Mouse (Mus musculus) myocyte (in vitro differentiated cells): ENCODE results near the gene Bloc1s4. TPM values are rescaled to one million over a fixed set of nuclear protein-coding genes. Genes with fewer than 3 reads are reported as not detected.

Experiments used
- H3K27me3 ChIP-seq: one replicate; pipeline ENCODE4 v1.6.1; 2011; ENCODE audit not compliant: control insufficient read depth, insufficient read depth, insufficient read length
- H3K36me3 ChIP-seq: one replicate; pipeline ENCODE4 v1.6.1; 2011; ENCODE audit not compliant: control insufficient read depth, insufficient read depth
- H3K4me2 ChIP-seq: one replicate; pipeline ENCODE4 v1.6.1; 2011; ENCODE audit warnings: low read depth, control low read depth
- H3K4me3 ChIP-seq: one replicate; pipeline ENCODE4 v1.5.1; 2011; ENCODE audit warnings: mild to moderate bottlenecking, control low read depth, moderate library complexity
- H3K79me2 ChIP-seq: one replicate; pipeline ENCODE4 v1.6.1; 2011; ENCODE audit not compliant: control insufficient read depth, insufficient read depth
- H3ac ChIP-seq: one replicate; pipeline ENCODE4 v1.6.1; 2011; ENCODE audit not compliant: control insufficient read depth, insufficient read length
- CEBPB ChIP-seq: IDR thresholded peaks from 2 replicates; pipeline ENCODE4 v1.6.1; 2011; ENCODE audit warnings: mild to moderate bottlenecking, moderate library complexity; ENCODE audit not compliant: poor library complexity, insufficient read depth, severe bottlenecking
- E2F4 ChIP-seq: IDR thresholded peaks from one replicate; pipeline ENCODE4 v1.6.1; 2011; ENCODE audit warnings: mild to moderate bottlenecking, control low read depth, moderate library complexity; ENCODE audit not compliant: insufficient read depth
- MAX ChIP-seq: IDR thresholded peaks from one replicate; pipeline ENCODE4 v1.6.1; 2011; ENCODE audit warnings: low read depth, mild to moderate bottlenecking, control low read depth
- MYOD1 ChIP-seq, 3 experiments: IDR thresholded peaks; one replicate each; pipeline ENCODE4 v1.6.1; 2011; ENCODE audit warnings: control low read depth in 2 of 3, low read depth in 2 of 3, mild to moderate bottlenecking in 2 of 3, moderate library complexity in 1 of 3; ENCODE audit not compliant: insufficient read length in 2 of 3, control insufficient read depth in 1 of 3
- MYOG ChIP-seq, 3 experiments: IDR thresholded peaks; one replicate each; pipeline ENCODE4 v1.6.1; 2011; ENCODE audit warnings: control low read depth in 2 of 3, low read depth in 2 of 3, mild to moderate bottlenecking in 2 of 3; ENCODE audit not compliant: insufficient read length in 2 of 3, control insufficient read depth in 1 of 3, insufficient read depth in 1 of 3
- POLR2A ChIP-seq: IDR thresholded peaks from one replicate; pipeline ENCODE4 v1.6.1; 2011; ENCODE audit warnings: low read depth, mild to moderate bottlenecking, control low read depth, moderate library complexity; ENCODE audit not compliant: insufficient read length
- POLR2AphosphoS2 ChIP-seq: IDR thresholded peaks from one replicate; pipeline ENCODE4 v1.6.1; 2011; ENCODE audit warnings: low read depth, control low read depth; ENCODE audit not compliant: insufficient read length
- REST ChIP-seq: IDR thresholded peaks from one replicate; pipeline ENCODE4 v1.6.1; 2011; ENCODE audit warnings: mild to moderate bottlenecking, control low read depth, moderate library complexity; ENCODE audit not compliant: insufficient read depth, insufficient read length
- SRF ChIP-seq: IDR thresholded peaks from one replicate; pipeline ENCODE4 v1.6.1; 2011; ENCODE audit warnings: low read depth; ENCODE audit not compliant: control insufficient read depth, insufficient read length
- TCF12 ChIP-seq: IDR thresholded peaks from one replicate; pipeline ENCODE4 v1.6.1; 2011; ENCODE audit warnings: mild to moderate bottlenecking, control low read depth; ENCODE audit not compliant: poor library complexity, insufficient read depth, severe bottlenecking
- TCF3 ChIP-seq: IDR thresholded peaks from one replicate; pipeline ENCODE4 v1.6.1; 2011; ENCODE audit warnings: low read depth, control low read depth; ENCODE audit not compliant: insufficient read length
- USF1 ChIP-seq: IDR thresholded peaks from one replicate; pipeline ENCODE4 v1.6.1; 2011; ENCODE audit warnings: low read depth, mild to moderate bottlenecking, control low read depth, moderate library complexity
- polyA plus RNA-seq: library from polyadenylated mRNA; unstranded; fragments of >200 nt; fragmentation: generic; extraction: Trizol; gene quantifications from one replicate; pipeline ENCODE4 v1.2.1, GENCODE M21; 2012; ENCODE audit warnings: missing spikeins

The Bloc1s4 gene
- polyA plus RNA-seq, 1 experiment, result 20.3 TPM

GRCm38 (mm10) chr5:36750119-36751078 lies 1.9 kb upstream of the Bloc1s4 start:
- Histone ChIP-seq H3K79me2 (peaks cover 11% of the 10 kb centered on the region), H3ac (no peak overlapping the region), H3K4me2 (no peak overlapping the region), H3K4me3 (no peak overlapping the region), H3K36me3 (no peaks in the 10 kb centered on the region), H3K27me3 (peaks cover 18% of the 10 kb centered on the region)
- TF ChIP-seq E2F4, result no peak
- no peak for TF ChIP-seq MYOD1 (IDR thresholded peaks at IDR 0.05; ENCODE audit: control insufficient read depth in 1 of 3, insufficient read length in 2 of 3, low read depth in 2 of 3)

DNA sequence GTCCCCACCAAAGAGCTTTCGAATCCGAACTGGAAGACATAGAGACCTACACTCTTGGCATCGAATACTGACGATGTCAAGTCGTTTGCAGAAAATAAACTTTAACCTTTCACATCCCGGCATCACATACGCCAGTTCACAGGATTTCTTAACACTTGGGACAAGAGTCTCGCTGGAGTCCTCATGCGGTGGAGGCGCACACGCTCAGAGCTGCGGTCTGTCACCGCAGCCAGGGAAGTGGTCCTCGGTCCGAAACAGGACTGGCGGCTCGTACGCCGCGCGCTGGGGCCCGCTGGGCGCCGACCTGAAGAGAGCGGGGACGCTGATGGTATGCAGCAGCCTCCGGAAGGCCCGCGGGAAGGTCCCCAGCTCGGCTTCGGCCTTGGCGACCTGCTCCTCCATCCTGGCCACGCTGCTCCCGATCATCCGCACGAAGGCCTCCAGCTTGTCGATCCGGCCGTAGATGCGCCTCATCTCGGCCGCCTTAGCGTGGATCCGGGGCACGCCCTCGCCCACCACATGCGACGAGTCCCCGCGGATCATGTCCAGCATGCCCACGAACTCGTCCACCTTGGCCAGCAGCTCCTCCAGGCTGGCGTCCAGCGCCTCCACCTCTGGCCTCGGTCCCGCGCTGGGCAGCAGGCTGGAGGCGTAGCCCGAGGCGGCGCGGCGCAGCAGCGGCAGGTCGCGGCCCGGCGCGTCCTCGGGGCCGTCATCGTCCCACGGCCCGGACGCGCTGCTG lies 485 bp downstream of the Bloc1s4 start:
- Histone ChIP-seq H3K27me3 (peaks cover 9% of the 10 kb centered on the region), H3K4me2 (peak overlapping the region; percentile 96), H3ac (peak overlapping the region; percentile 73), H3K79me2 (peaks cover 11% of the 10 kb centered on the region), H3K4me3 (peak overlapping the region; percentile 52), H3K36me3 (no peaks in the 10 kb centered on the region)
- TF ChIP-seq MAX (no peak), TCF12 (no peak), MYOD1 (IDR thresholded peaks at IDR 0.05; ENCODE audit: control insufficient read depth in 1 of 3, insufficient read length in 2 of 3, low read depth in 2 of 3) (no peak), E2F4 (no peak), POLR2A (no peak), TCF3 (no peak), POLR2AphosphoS2 (no peak), REST (no peak), MYOG (IDR thresholded peaks at IDR 0.05; ENCODE audit: control insufficient read depth in 1 of 3, insufficient read depth in 1 of 3, insufficient read length in 2 of 3, low read depth in 2 of 3) (no peak), CEBPB (no peak), USF1 (no peak), SRF (no peak)

DNA sequence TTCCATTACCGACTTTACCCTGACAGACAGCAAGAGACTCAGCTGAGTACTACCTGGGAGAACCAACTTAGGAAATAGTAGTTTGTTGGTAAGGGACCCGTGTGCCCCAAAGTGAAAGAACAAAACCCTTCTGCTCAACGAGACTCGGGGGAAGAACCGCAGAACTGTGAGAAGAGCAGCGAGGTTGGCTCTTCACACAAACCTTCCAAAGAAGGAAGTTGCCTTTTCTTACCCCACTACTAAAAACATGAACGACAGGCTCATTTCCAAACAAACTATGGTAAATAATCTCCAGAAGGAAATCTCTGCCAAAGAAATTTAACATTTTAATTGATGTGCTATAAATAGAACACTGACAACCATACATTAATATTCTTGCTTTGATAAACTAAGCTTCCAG lies 1.4 kb downstream of the Bloc1s4 start:
- Histone ChIP-seq H3ac (no peak overlapping the region), H3K4me2 (peak overlapping the region; percentile 96), H3K36me3 (no peaks in the 10 kb centered on the region), H3K79me2 (peaks cover 11% of the 10 kb centered on the region), H3K27me3 (peaks cover 9% of the 10 kb centered on the region), H3K4me3 (peak overlapping the region; percentile 52)
- TF ChIP-seq TCF3 (no peak), SRF (no peak), POLR2AphosphoS2 (no peak), E2F4 (no peak), MAX (no peak), MYOD1 (IDR thresholded peaks at IDR 0.05; ENCODE audit: control insufficient read depth in 1 of 3, insufficient read length in 2 of 3, low read depth in 2 of 3) (no peak), USF1 (no peak), CEBPB (no peak), MYOG (IDR thresholded peaks at IDR 0.05; ENCODE audit: control insufficient read depth in 1 of 3, insufficient read depth in 1 of 3, insufficient read length in 2 of 3, low read depth in 2 of 3) (no peak), TCF12 (no peak), REST (no peak), POLR2A (no peak)

DNA sequence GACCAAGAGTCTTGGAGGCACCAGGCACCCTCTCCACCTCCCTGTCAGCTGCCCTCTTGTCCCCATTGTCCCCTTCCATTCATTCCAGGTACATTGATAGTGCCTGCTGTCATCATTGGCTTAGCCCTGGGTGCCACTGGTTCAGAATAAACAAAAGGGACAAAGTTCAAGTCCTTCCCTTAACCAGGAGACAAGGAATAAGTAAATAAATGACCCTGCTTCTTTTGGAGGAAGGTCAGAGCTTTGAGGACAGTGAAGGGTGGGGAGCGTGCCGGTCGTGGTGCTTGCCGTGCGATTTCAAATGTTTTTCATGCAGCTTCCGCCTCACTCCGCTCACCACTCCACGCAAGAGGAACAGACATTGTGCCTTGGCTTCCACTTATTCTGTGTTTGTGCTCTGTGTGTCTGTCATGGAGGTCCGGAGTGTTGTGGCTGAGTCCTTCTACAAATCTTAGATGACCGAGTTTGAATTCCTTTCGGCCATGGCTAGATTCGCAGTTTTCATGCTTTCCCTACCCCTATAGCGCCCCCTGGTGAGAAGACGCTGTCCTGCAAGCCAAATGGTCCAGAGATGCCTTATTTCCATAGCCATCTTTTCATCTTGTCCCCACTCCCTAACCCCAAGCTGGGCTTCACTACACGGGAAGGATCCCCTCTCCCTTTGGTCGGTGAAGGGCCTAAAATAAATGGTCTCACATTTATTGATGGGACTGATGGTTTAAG lies 6.2 kb downstream of the Bloc1s4 start:
- no peak overlapping the region for H3ac ChIP-seq
- no peak overlapping the region for H3K4me3 ChIP-seq
- H3K27me3 ChIP-seq, result no peaks in the 10 kb centered on the region
- TF ChIP-seq TCF3 (no peak), MYOG (IDR thresholded peaks at IDR 0.05; ENCODE audit: control insufficient read depth in 1 of 3, insufficient read depth in 1 of 3, insufficient read length in 2 of 3, low read depth in 2 of 3) (no peak), TCF12 (no peak)
- H3K4me2 ChIP-seq, result no peak overlapping the region
- H3K36me3 ChIP-seq, result no peaks in the 10 kb centered on the region
- H3K79me2 ChIP-seq, result peaks cover 4% of the 10 kb centered on the region
